Mouse (Mus musculus) liver, embryonic 14.5 days (tissue): ENCODE results near the gene Hist2h2aa2. TPM values are rescaled to one million over a fixed set of nuclear protein-coding genes. Genes with fewer than 3 reads are reported as not detected.
"Not testable (repeated sequence)": the region's sequence is repeated elsewhere in the genome, so short reads cannot be mapped to it uniquely, and the experiment has no call there.

Source experiments
- ATAC-seq: fragments of 200-750 bp; cut with Nextera tagmentation; 2 replicates; pipeline ENCODE4 v1.8.0; 2017; ENCODE audit warnings: moderate number of reproducible peaks, mild to moderate bottlenecking, moderate library complexity; ENCODE audit not compliant: insufficient read depth
- DNase-seq, 3 experiments: peaks; one replicate each; pipeline ENCODE4 v3.0.0-alpha.2; 2012 to 2013; ENCODE audit warnings: low read depth in 3 of 3, low spot score in 3 of 3
- H3K27ac ChIP-seq: fragments of 300-500 bp; sonication (generic); 2 replicates; pipeline ENCODE4 v1.5.1; 2014; ENCODE audit warnings: moderate library complexity, mild to moderate bottlenecking, control low read depth, inconsistent platforms
- H3K27me3 ChIP-seq: fragments of 300-500 bp; sonication (generic); 2 replicates; pipeline ENCODE4 v1.6.1; 2014; ENCODE audit warnings: mild to moderate bottlenecking, low read length, moderate library complexity; ENCODE audit not compliant: control insufficient read depth, insufficient read depth
- H3K36me3 ChIP-seq: fragments of 300-500 bp; sonication (generic); replicated peaks from 2 replicates; pipeline ENCODE4 v1.6.1; 2014; ENCODE audit warnings: low read depth; ENCODE audit not compliant: control insufficient read depth, insufficient read depth
- H3K4me1 ChIP-seq, 2 experiments: fragments of 200-500 bp in 1 of 2; fragments of 300-500 bp in 1 of 2; sonication (generic) in 1 of 2; replicated peaks; 2 replicates each; pipeline ENCODE4 v1.6.1; 2012 to 2014; ENCODE audit warnings: antibody characterized with exemption in 1 of 2, inconsistent platforms in 1 of 2, low read length in 1 of 2; ENCODE audit not compliant: control insufficient read depth in 2 of 2, insufficient read depth in 2 of 2
- H3K4me2 ChIP-seq: fragments of 300-500 bp; sonication (generic); 2 replicates; pipeline ENCODE4 v1.6.1; 2014; ENCODE audit warnings: low read depth, mild to moderate bottlenecking, control low read depth, moderate library complexity
- H3K4me3 ChIP-seq, 2 experiments: fragments of 200-500 bp in 1 of 2; fragments of 300-500 bp in 1 of 2; sonication (generic) in 1 of 2; 2 replicates each; pipeline ENCODE4 v1.5.1; 2012 to 2014; ENCODE audit warnings: low read depth in 2 of 2, low read length in 2 of 2, mild to moderate bottlenecking in 2 of 2, control low read depth in 1 of 2, inconsistent platforms in 1 of 2, moderate library complexity in 1 of 2; ENCODE audit not compliant: insufficient read depth in 1 of 2
- H3K9ac ChIP-seq: fragments of 300-500 bp; sonication (generic); replicated peaks from 2 replicates; pipeline ENCODE4 v1.6.1; 2014; ENCODE audit warnings: mild to moderate bottlenecking, control low read depth, moderate library complexity
- H3K9me3 ChIP-seq: fragments of 300-500 bp; sonication (generic); 2 replicates; pipeline ENCODE4 v1.6.1; 2016; ENCODE audit warnings: low read length, mixed read lengths; ENCODE audit not compliant: control insufficient read depth
- CTCF ChIP-seq: IDR thresholded peaks from 2 replicates; pipeline ENCODE4 v1.5.1; 2016; ENCODE audit warnings: antibody characterized with exemption, low read depth, control low read depth
- EP300 ChIP-seq: IDR thresholded peaks from 2 replicates; pipeline ENCODE4 v1.6.1; 2016; ENCODE audit warnings: antibody characterized with exemption, low read depth
- WGBS: fragments of 180-500 bp; shearing (Covaris S2); extraction: QIAGEN DNeasy Blood & Tissue Kit; methylation state at CpG from one replicate; pipeline ENCODE4 v1.1.7; 2014; ENCODE audit not compliant: insufficient replicate concordance; 5-methylcytosine and 5-hydroxymethylcytosine counted together
- polyA plus RNA-seq, 2 experiments: library from polyadenylated mRNA; depleted of rRNA in 1 of 2; stranded (reverse) in 1 of 2; unstranded in 1 of 2; fragments of >200 nt; fragmentation: Nextera tagmentation in 1 of 2; extraction: Ambion mirVana in 1 of 2; gene quantifications; 2 replicates each; pipeline versions ENCODE4 v1.2.1 to v1.2.3; 2012 to 2014

Hist2h2aa2 gene
- 32.9 and 34.5 TPM in 2 replicates for polyA plus RNA-seq (2012; rRNA removed)
- polyA plus RNA-seq (2014; fragmentation: Nextera tagmentation; extraction: Ambion mirVana) = 34.2 and 39.0 TPM in 2 replicates

- Histone ChIP-seq H3K27ac (peak within 1 kb of the TSS; percentile 86), H3K4me3 (peak within 1 kb of the TSS; percentile 43 to 57), H3K9ac (peak within 1 kb of the TSS; percentile 76), H3K4me2 (peak within 1 kb of the TSS; percentile 69), H3K4me1 (peaks cover 25 to 38% of the 10 kb centered on the region in 2 experiments)
- H3K27me3 ChIP-seq, DNase-seq, H3K36me3 ChIP-seq, H3K9me3 ChIP-seq: not testable (repeated sequence)
- peak; percentile 60 for ATAC-seq
- TF ChIP-seq EP300 = peak; percentile 62
- 6% methylated on average over 20 of the region's 85 CpGs for WGBS
These were observed at the start of gene Hist2h2aa2 for GRCm38 (mm10) chr3:96239949-96240798. TSS of gene Hist2h2aa2 (minus strand) at chr3:96240276.

- Histone ChIP-seq H3K27me3 (no peaks in the 10 kb centered on the region), H3K9me3 (no peaks in the 10 kb centered on the region), H3K9ac (no peak overlapping the region), H3K27ac (no peak overlapping the region), H3K4me2 (no peak overlapping the region), H3K36me3 (no peaks in the 10 kb centered on the region), H3K4me3 (no peak overlapping the region), H3K4me1 (no peaks in the 10 kb centered on the region)
- TF ChIP-seq EP300 (no peak), CTCF (no peak)
- DNase-seq (no peak), ATAC-seq (no peak)
- WGBS = 54% methylated on average over 3 of the region's 3 CpGs
These were observed 49.1 kb upstream of the Hist2h2aa2 start for GRCm38 (mm10) chr3:96289201-96289600.

GRCm38 (mm10) chr3:96287334-96287733, 47.3 kb upstream of the Hist2h2aa2 start:
- not testable (repeated sequence) for H3K4me2 ChIP-seq, H3K9me3 ChIP-seq, H3K4me1 ChIP-seq, H3K27me3 ChIP-seq, ATAC-seq, DNase-seq, H3K4me3 ChIP-seq, H3K36me3 ChIP-seq, H3K9ac ChIP-seq, H3K27ac ChIP-seq
- 82% methylated on average over 11 of the region's 11 CpGs for WGBS
- TF ChIP-seq CTCF = peak; percentile 91

DNA sequence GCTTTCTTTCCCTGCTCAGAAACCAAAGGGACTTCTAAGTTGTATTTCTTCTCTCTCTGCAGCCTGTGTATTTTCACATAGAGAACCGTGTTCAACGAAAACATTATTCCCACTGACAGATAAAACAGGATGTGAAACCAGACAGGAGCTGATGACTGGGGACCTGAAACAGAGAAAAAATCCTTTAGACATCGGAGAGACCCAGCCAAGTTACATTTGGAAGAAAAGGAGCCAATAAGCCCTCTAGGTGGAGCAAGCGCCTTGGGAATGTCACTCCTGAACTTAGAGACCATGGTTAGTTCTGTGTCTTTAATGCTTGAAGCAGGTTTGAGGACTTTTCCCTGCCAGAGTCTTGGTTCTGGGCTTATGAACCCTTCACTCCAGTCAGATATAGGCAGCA, 44.4 kb upstream of the Hist2h2aa2 start:
- Histone ChIP-seq H3K27me3 (no peaks in the 10 kb centered on the region; the same call in 1 of the 2 replicates), H3K36me3 (no peaks in the 10 kb centered on the region), H3K4me3 (no peak overlapping the region), H3K9ac (no peak overlapping the region), H3K4me2 (no peak overlapping the region), H3K27ac (no peak overlapping the region), H3K9me3 (no peaks in the 10 kb centered on the region), H3K4me1 (no peaks in the 10 kb centered on the region)
- DNase-seq (no peak), ATAC-seq (no peak)
- 16% methylated on average over 4 of the region's 4 CpGs for WGBS
- TF ChIP-seq EP300 (no peak), CTCF (peak; percentile 34)

DNA sequence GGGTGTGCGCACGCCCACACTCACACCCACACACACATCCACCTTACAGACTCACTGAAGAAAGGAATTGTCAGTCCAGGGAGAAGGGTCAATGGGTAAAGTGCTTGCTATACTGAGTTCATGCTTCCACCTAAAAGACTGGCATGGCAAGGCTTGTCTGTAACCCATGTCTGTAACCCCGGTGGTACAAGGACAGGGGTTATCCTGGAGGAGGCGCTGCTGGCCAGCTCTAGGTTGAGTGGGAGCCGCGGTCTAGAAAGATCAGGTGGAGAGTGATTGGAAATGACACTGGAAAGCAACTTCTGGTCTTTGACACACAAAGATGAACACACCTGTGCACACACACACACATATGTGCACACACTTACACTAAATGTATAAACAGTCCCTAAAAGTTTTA, 40.6 kb upstream of the Hist2h2aa2 start:
- Histone ChIP-seq H3K9ac (no peak overlapping the region), H3K4me3 (no peak overlapping the region), H3K27ac (no peak overlapping the region), H3K9me3 (no peaks in the 10 kb centered on the region), H3K36me3 (no peaks in the 10 kb centered on the region), H3K4me1 (peaks cover 5 to 7% of the 10 kb centered on the region in 2 experiments; a peak in 3 of 4 replicates), H3K4me2 (no peak overlapping the region), H3K27me3 (no peaks in the 10 kb centered on the region; the same call in 1 of the 2 replicates)
- no peak for TF ChIP-seq EP300
- peak; percentile 44 for TF ChIP-seq CTCF
- no peak for DNase-seq
- 48% methylated on average over 6 of the region's 6 CpGs for WGBS
- no peak for ATAC-seq
